Mouse (Mus musculus) left cerebral cortex, postnatal 36 days (tissue): ENCODE results near the gene Fbxw27. TPM values are rescaled to one million over a fixed set of nuclear protein-coding genes. Genes with fewer than 3 reads are reported as not detected.

Source experiments
- total RNA-seq, 2 experiments: library from RNA; stranded (reverse); gene quantifications; 2 replicates each; pipeline ENCODE4 v1.2.3; 2021

Fbxw27 gene
- total RNA-seq, 2 experiments from 2014 or later, result not detected

Other genes starting within 250 kb of the Fbxw27 start
- not detected for gene Fbxw15, start 222.4 kb downstream of the Fbxw27 start, total RNA-seq
- gene Fbxw24, start 164.6 kb downstream of the Fbxw27 start, total RNA-seq, result not detected
- not detected for gene Fbxw25, start 126.0 kb downstream of the Fbxw27 start, total RNA-seq
- gene Fbxw18, start 88.0 kb downstream of the Fbxw27 start, total RNA-seq, result not detected
- gene Fbxw26, start 44.6 kb downstream of the Fbxw27 start, total RNA-seq, result not detected
- gene Spink8, start 21.6 kb upstream of the Fbxw27 start, total RNA-seq, result 1 to 10 TPM in 1 of 2 experiments, not detected in 1; 5.7 TPM
- gene Nme6, start 42.1 kb upstream of the Fbxw27 start, total RNA-seq, result 1 to 10 TPM; 8.0 to 9.5 TPM
- gene Camp, start 58.9 kb upstream of the Fbxw27 start, total RNA-seq, result not detected
- gene Cdc25a, start 84.9 kb upstream of the Fbxw27 start, total RNA-seq, result 1 to 10 TPM; 4.6 to 5.0 TPM
- gene Map4, start 140.8 kb upstream of the Fbxw27 start, total RNA-seq, result 100 to 1,000 TPM; 353 to 398 TPM